Mouse (Mus musculus) lung, adult 2 months (tissue): ENCODE measurements around the gene Selenbp1. TPM values are rescaled to one million over a fixed set of nuclear protein-coding genes. Genes with fewer than 3 reads are reported as not detected.
"Not testable (repeated sequence)": the region's sequence is repeated elsewhere in the genome, so short reads cannot be mapped to it uniquely, and the experiment has no call there.

Source experiments
- DNase-seq: peaks from one replicate; pipeline ENCODE4 v3.0.0; 2022
- H3K4me1 ChIP-seq: fragments of 200-500 bp; 2 replicates; pipeline ENCODE4 v1.6.1; 2011; ENCODE audit warnings: low read length; ENCODE audit not compliant: control insufficient read depth, insufficient read depth
- H3K4me3 ChIP-seq: fragments of 200-500 bp; replicated peaks from 2 replicates; pipeline ENCODE3; 2011; ENCODE audit warnings: low read depth, mild to moderate bottlenecking, control low read depth, low read length; ENCODE audit errors: extremely low read depth
- CTCF ChIP-seq: fragments of 200-500 bp; IDR thresholded peaks from 2 replicates; pipeline ENCODE4 v1.5.1; 2011; ENCODE audit warnings: mild to moderate bottlenecking, low read length, control low read depth; ENCODE audit not compliant: insufficient read depth
- POLR2A ChIP-seq: fragments of 200-500 bp; IDR thresholded peaks from 2 replicates; pipeline ENCODE4 v1.6.1; 2011; ENCODE audit warnings: low read depth, mild to moderate bottlenecking, control low read depth, low read length, borderline replicate concordance; ENCODE audit errors: extremely low read depth
- WGBS: fragments of 180-500 bp; shearing (Covaris S2); methylation state at CpG from one replicate; pipeline ENCODE4 v1.1.7; 2018; 5-methylcytosine and 5-hydroxymethylcytosine counted together
- polyA plus RNA-seq: library from polyadenylated mRNA; depleted of rRNA; stranded (reverse); fragments of >200 nt; gene quantifications from 2 replicates; pipeline ENCODE4 v1.2.3, GENCODE M21; 2012

Selenbp1 gene
- polyA plus RNA-seq, 1 experiment = 921 TPM

DNA sequence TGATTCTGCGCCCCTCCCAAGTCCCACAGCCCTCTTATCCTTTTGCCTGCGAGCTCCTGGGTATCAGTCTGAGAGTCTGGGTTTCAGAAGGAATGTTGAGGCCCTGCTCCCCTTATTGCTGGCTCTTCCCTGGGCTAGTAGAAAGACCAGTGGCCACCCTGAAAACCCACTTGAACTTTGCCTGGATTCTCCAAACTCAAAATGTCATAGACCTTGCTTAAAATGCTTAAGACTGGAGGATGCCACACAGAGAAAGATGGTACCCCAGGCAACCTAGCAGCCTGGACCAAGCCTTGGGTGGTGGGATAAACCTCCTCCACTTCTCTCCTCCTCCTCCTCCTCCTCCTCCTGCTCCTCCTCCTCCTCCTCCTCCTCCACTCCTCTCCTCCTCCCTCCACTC is 748 bp downstream of the Selenbp1 start:
- WGBS = 0% methylated on average over 1 of the region's 2 CpGs
- peak overlapping the region; percentile 4 for H3K4me3 ChIP-seq

DNA sequence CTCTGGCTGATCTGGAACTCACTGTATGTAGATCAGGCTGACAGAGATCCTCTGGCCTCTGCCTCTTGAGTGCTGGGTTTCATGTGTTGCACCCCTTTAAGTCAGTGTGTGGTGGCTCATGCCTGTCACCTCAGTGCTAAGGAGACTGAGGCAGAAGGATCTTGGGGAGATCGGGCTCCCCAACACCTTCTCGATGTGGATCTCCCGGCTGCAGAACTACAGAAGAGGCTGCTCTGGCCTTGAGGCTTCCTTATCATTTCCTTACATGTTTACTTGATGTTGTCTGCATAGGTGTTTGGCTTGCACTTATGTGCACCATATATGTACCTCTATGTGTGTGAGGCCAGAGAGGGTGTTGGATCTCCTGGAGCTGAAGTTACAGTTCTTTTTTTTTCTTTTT is 1.7 kb downstream of the Selenbp1 start:
- H3K4me3 ChIP-seq = peak overlapping the region; percentile 52
- DNase-seq, H3K4me1 ChIP-seq: not testable (repeated sequence)
- WGBS = 70% methylated on average over 3 of the region's 3 CpGs

More for the DNA sequence above, 748 bp downstream of the Selenbp1 start:
- not testable (repeated sequence) for H3K4me1 ChIP-seq, DNase-seq
- TF ChIP-seq POLR2A = peak; percentile 69; the same call in 1 of the 2 replicates

DNA sequence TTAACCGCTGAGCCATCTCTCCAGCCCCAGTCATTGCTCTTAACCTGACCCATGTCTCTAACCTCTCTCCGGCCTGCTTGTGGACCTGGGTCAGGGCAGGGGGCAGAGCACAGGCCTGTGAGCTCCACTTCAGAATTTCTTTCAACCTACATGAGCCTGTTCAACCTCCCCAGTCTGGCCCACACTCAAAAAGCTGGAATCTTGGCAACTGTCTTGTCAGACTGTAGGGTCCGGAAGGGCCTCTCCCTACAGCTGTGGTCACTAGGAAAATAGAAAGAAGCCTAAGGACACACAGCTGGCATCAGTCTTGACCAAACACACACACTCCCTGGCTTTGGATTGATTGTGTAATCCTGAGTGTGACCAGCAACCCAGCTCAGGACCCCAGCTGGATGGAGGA is 2.5 kb downstream of the Selenbp1 start:
- H3K4me3 ChIP-seq, H3K4me1 ChIP-seq: not testable (repeated sequence)
- WGBS = 47% methylated on average over 3 of the region's 3 CpGs
- DNase-seq = peak; percentile 62

DNA sequence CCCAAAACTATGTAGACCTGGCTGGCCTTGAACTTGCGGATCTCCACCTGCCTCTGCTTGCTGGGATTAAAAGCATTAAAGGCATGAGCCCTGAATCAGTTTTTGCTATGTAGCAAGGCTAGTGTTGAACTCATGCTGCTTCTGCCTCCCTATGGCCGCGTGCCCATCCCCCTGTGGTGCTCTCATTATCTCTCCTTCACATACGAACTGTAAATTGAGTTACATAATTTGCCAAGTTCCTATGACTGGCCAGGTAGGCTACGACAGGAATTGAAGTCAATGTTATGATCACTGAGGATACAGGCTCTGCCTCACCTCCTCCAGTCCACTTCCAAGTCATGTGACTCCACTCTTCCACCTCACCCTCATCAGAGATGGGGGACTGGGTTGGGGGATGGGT is 3.3 kb downstream of the Selenbp1 start:
- 66% methylated on average over 5 of the region's 5 CpGs for WGBS
- not testable (repeated sequence) for H3K4me3 ChIP-seq, DNase-seq, H3K4me1 ChIP-seq

DNA sequence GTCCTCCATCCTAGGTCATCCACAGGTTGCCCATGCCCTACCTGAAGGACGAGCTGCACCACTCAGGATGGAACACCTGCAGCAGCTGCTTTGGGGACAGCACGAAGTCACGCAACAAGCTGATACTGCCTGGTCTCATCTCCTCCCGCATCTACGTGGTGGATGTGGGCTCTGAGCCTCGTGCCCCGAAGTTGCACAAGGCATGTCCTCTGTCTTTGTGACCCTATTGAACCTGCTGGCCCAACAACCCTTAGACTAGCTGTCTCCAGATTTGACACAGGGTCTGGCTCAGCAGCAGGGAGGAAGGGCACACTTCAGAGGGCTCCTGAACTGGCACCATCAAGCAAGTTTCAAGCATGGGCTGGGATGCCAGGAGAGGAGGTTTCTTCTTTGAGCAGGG is 4.3 kb downstream of the Selenbp1 start:
- WGBS = 81% methylated on average over 6 of the region's 7 CpGs
- H3K4me1 ChIP-seq, DNase-seq, H3K4me3 ChIP-seq: not testable (repeated sequence)

DNA sequence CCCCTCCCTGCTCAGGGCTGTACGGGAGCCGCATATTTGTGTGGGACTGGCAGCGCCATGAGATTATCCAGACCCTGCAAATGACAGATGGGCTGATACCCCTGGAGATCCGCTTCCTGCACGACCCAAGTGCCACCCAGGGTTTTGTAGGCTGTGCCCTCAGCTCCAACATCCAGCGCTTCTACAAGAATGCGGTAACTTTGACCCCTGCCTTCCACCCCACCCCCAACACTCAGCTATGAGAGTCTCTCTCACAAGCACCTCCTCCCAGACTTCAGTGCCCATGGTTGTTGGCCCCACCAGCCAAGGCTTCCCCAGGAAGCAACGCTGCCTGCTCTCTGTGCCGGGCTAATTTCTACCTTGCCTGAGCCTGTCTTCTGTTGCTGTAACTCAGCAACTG is 7.2 kb downstream of the Selenbp1 start:
- WGBS = 49% methylated on average over 9 of the region's 9 CpGs
- not testable (repeated sequence) for H3K4me1 ChIP-seq, H3K4me3 ChIP-seq, DNase-seq

DNA sequence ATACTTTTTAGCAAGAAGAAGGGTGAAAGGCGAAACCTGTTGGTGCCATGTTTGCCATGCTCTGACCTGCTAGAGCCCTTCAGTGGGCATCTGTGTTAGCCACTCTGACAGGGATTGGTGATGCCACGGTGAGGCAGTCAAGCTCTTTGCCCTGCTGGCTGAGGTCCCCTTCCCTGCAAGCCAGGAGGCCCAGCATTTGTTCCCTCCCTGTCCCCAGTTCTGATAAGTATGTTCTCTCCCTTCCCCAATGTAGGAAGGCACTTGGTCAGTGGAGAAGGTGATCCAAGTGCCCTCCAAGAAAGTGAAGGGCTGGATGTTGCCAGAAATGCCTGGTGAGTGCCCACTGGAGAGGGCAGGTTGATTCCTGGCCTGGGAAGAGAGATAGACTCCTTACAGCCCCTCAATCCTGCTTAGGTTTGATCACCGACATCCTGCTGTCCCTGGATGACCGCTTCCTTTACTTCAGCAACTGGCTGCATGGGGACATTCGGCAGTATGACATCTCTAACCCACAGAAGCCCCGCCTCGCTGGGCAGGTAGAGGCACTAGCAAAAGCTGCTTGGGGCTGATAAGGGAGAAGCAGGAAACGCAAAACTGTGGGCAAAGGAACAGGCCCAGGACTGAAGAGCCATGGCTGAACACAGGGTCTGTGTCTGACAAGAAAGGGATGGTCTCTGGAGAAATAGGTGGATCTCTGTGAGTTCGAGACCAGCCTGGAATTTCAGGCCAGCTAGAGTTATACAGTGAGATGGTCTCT is 9.5 kb downstream of the Selenbp1 start:
- H3K4me3 ChIP-seq, H3K4me1 ChIP-seq, DNase-seq: not testable (repeated sequence)
- 0 out of 2 replicates have a peak, but pooled peaks have one; percentile 20 for TF ChIP-seq POLR2A
- WGBS = 71% methylated on average over 9 of the region's 9 CpGs

DNA sequence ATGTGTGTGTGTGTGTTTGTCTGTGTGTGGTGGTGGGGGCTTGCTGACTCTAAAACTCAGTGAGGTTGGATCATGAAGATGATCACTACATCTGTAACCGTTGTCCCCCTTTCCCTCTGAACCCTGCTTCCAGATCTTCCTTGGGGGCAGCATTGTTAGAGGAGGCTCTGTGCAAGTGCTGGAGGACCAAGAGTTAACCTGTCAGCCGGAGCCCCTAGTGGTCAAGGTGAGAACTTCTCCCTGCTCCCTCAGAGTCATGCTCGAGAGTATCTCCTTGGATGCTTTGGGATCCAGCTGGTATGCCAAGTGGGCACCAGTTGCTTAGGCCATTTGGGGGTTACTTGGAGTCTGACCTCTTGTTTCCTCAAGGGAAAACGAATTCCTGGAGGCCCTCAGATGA is 10.8 kb downstream of the Selenbp1 start:
- 18% methylated on average over 4 of the region's 4 CpGs for WGBS
- DNase-seq, H3K4me3 ChIP-seq, H3K4me1 ChIP-seq: not testable (repeated sequence)
- peak; percentile 44 for TF ChIP-seq CTCF

DNA sequence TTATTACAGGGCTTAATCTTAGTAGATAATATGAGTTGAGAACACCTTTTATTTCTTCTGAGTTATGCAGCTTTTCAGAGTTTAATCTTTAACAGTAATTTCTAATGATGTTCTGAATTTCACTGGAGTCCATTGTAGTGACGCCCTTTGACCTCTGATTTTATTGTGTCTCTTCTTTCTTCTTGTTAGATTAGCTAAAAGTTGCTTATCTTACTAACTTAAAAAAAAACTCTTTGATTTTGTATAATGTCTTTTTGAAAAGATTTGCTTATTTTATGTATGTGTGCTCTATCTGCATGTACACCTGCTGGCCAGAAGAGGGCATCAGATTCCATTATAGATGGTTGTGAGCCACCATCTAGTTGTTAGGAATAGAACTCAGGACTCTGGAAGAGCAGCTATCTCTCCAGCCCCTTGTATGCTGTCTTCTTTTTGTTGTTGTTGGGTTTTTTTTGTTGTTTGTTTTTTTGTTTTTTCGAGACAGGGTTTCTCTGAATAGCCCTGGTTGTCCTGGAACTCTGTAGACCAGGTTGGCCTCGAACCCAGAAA is 15.3 kb downstream of the Selenbp1 start:
- TF ChIP-seq CTCF (peak; percentile 27; the same call in 1 of the 2 replicates), POLR2A (no peak)
- H3K4me3 ChIP-seq = no peak overlapping the region
- WGBS = 70% methylated on average over 3 of the region's 3 CpGs
- no peak for DNase-seq
- H3K4me1 ChIP-seq = no peaks in the 10 kb centered on the region; the same call in 1 of the 2 replicates

DNA sequence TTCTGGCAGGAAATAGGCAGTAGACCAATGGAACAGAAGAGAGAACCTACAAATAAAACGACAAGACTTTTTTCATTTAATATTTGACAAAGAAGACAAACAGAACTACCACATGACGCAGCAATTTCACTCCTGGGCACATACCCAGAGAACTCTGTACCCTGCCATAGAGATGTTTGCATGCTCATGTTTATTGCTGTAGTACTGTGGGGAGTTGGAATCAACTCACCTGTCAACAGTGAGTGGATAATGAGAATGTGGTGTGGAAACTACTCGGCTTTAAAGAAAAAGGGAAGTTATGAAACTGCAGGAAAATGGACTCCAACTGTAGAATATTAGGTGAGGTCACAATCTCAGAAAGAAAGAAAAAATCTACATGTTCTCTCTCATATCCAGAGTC is 16.8 kb downstream of the Selenbp1 start:
- WGBS = 55% methylated on average over 3 of the region's 3 CpGs
- peaks cover under 1% of the 10 kb centered on the region for H3K4me1 ChIP-seq
- no peak for TF ChIP-seq POLR2A
- no peak for TF ChIP-seq CTCF
- no peak for DNase-seq
- no peak overlapping the region for H3K4me3 ChIP-seq

DNA sequence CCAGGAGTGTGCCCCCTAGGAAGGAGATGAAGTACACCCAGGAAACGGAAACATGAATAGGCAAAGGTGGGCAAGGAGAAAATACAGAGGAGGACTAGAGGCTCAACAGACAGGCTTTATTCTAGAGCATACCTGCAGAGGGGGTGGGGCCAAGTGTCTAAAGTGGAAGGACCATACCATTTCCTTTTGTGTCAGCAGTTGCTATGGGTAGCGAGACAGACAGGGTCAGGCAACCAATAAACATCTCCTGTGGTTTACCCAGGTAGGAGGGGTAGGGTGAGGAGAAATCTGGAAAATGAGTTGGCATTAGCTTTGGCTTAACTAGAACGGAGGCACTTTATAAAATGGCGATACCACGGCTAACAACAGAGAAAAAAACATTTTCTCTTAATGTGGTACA is 19.9 kb downstream of the Selenbp1 start:
- TF ChIP-seq CTCF (no peak), POLR2A (no peak)
- no peak for DNase-seq
- Histone ChIP-seq H3K4me3 (no peak overlapping the region), H3K4me1 (peaks cover 6% of the 10 kb centered on the region)
- WGBS = 44% methylated on average over 5 of the region's 5 CpGs
